Mouse (Mus musculus) left cerebral cortex, adult 2 months (tissue): ENCODE measurements around the gene Scarb1. TPM values are rescaled to one million over a fixed set of nuclear protein-coding genes. Genes with fewer than 3 reads are reported as not detected.

Experiments
- DNase-seq, 2 experiments: peaks; one replicate each; pipeline ENCODE4 v3.0.0; 2021 to 2022; ENCODE audit warnings: low spot score in 2 of 2, mixed read lengths in 1 of 2; ENCODE audit errors: extremely low spot score in 1 of 2
- H3K27ac ChIP-seq: fragments of 200-600 bp; 2 replicates; pipeline ENCODE4 v1.8.1; 2022
- H3K4me3 ChIP-seq: fragments of 200-600 bp; 2 replicates; pipeline ENCODE4 v1.8.1; 2022
- CTCF ChIP-seq: fragments of 200-600 bp; IDR thresholded peaks from 2 replicates; pipeline ENCODE4 v1.8.1; 2022; ENCODE audit warnings: antibody characterized with exemption, mild to moderate bottlenecking, moderate library complexity
- intact Hi-C: fragments of 180-260 bp; cut with DNase I; formaldehyde crosslinking; loops from one replicate; pipeline ENCODE4 v1.15.1; 2025
- total RNA-seq, 2 experiments: library from RNA; stranded (reverse); gene quantifications; 2 replicates each; pipeline ENCODE4 v1.2.3; 2021

The Scarb1 gene
- total RNA-seq, 2 experiments from 2014 or later, result 24.4 to 29.6 TPM

DNA sequence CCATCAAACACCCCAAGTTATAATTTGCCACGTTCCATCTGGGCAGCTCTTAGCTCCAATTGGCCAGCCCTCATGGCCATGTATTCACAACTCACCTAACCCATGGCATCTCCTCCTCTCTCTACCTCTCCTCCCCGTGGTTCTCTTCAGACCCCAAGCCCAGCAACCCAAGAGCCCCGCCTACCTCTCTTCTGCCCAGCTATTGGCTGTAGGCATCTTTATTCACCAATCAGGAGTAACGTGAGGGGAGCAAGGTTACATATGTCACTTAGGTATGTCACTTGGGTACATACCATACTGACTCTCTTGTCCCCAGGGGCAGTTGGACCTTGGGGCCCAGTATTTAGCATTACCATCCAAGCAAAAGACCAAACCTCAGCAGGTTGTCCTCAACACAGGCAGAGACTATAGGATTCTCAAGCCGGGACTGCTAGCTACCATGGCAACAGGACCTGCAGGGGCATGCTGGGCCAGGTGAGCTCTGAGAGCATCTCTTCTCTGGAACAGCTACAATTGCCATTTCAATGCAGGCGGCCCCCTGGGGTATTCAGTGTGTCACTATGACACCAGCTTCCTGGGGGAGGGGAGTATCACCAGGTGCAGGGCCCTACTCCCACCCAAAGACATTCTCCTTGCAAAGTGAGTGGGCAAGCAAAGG, 100.6 kb downstream of the Scarb1 start:
- intact Hi-C loops, result no loop called here
- no peak for DNase-seq
- no peak for TF ChIP-seq CTCF
- no peak overlapping the region for H3K4me3 ChIP-seq
- H3K27ac ChIP-seq, result no peak overlapping the region

DNA sequence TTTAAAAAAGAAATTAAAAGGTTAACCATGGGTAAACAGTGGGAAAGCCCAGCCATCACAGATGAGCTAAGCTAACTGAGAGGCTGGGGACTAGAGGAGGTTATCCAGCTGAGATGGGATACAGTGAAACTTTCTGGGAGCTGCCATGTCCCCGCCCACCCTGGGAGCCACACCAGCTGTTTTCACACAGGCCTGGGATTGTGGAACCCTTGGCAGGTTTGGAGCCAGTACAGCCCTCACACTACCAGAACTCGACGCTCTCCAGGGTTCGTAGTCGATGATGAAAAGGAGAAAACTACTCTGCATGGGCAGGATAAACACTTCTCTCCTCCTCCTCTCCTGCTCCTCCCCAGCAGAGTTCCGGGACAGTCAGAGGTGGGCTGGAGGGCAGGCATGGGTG, 105.0 kb downstream of the Scarb1 start:
- DNase-seq, result no peak
- intact Hi-C loops, result no loop called here

DNA sequence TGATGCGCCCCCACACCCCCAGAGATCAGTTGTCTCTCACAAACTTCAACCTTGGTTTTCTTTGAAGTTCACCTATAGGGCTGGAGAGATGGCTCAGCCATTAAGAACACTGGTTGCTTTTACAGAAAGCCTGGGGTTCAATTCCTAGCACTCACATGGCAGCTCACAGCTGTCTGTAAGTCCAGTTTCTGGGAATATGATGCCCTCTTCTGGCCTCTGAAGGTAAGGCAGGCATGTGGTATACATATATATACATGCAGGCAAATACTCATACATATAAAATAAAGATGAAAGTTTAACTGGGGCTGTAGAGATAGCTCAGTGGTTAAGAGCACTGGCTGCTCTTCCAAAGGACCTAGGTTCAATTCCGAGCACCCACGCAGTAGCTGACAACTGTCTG, 105.5 kb downstream of the Scarb1 start:
- intact Hi-C loops, result no loop called here
- no peak overlapping the region for H3K27ac ChIP-seq
- H3K4me3 ChIP-seq, result no peak overlapping the region
- TF ChIP-seq CTCF, result peak; percentile 40
- no peak for DNase-seq

More for the DNA sequence above, 105.0 kb downstream of the Scarb1 start:
- Histone ChIP-seq H3K27ac (no peak overlapping the region), H3K4me3 (no peak overlapping the region)
- TF ChIP-seq CTCF, result no peak

DNA sequence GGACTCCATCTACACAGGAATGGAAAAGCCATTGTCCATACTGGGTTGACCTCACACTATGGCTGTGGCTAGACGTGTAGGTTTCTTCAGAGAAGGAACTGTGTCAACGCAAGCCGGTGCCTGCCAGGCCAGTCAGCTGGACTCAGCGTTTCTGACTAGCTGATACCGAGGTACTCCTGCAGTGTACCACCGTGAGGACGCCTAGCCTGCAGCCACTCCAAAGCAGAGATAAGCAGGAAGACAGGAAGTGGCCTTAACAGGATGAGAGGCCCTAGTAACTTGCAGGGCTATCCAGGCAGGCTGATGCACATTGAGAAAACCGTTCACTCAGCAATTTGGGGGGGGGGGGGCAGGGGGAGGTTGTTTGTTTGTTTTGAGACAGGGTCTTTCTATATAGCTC, 106.5 kb downstream of the Scarb1 start:
- no peak for TF ChIP-seq CTCF

GRCm38 (mm10) chr5:125233478-125233877, 107.4 kb downstream of the Scarb1 start:
- TF ChIP-seq CTCF, result no peak
- no peak overlapping the region for H3K27ac ChIP-seq
- intact Hi-C loops, result no loop called here
- H3K4me3 ChIP-seq, result no peak overlapping the region
- DNase-seq, result no peak

More for the DNA sequence above, 106.5 kb downstream of the Scarb1 start:
- H3K27ac ChIP-seq, result no peak overlapping the region
- intact Hi-C loops, result no loop called here
- no peak for DNase-seq
- H3K4me3 ChIP-seq, result no peak overlapping the region

DNA sequence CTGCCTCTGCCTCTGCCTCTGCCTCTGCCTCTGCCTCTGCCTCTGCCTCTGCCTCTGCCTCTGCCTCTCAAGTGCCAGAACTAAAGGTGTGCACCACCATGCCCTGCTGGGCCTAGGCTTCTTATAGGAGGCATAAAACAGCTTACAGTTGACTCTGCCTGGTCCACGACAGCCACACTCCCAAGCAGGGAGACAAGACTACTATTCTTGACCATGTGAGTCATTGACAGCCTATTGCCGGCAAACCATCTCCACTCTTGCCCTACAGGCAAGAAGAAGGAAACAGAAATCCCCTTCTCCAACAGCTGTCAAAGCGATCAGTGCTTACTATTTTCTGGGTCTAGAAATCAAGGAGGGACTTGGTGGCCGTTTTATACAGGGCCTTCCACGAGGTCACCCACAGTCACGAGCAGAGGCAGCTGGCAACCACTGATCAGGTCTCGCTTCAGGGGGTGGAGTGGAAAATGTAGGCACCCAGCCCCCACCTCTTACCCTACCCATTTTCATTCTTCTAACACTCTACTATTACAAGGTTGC, 108.4 kb downstream of the Scarb1 start:
- Histone ChIP-seq H3K27ac (no peak overlapping the region), H3K4me3 (no peak overlapping the region)
- intact Hi-C loops, result no loop called here
- no peak for DNase-seq
- TF ChIP-seq CTCF, result no peak

- H3K4me3 ChIP-seq, result no peak overlapping the region
- intact Hi-C loops, result no loop called here
These were observed 110.4 kb downstream of the Scarb1 start for GRCm38 (mm10) chr5:125230463-125230862.

GRCm38 (mm10) chr5:125229097-125229496, 111.8 kb downstream of the Scarb1 start:
- no peak for DNase-seq
- intact Hi-C loops, result no loop called here
- no peak overlapping the region for H3K4me3 ChIP-seq
- TF ChIP-seq CTCF, result no peak
- H3K27ac ChIP-seq, result peak overlapping the region; percentile 50

More at GRCm38 (mm10) chr5:125230463-125230862, 110.4 kb downstream of the Scarb1 start:
- no peak for DNase-seq
- TF ChIP-seq CTCF, result no peak
- no peak overlapping the region for H3K27ac ChIP-seq

DNA sequence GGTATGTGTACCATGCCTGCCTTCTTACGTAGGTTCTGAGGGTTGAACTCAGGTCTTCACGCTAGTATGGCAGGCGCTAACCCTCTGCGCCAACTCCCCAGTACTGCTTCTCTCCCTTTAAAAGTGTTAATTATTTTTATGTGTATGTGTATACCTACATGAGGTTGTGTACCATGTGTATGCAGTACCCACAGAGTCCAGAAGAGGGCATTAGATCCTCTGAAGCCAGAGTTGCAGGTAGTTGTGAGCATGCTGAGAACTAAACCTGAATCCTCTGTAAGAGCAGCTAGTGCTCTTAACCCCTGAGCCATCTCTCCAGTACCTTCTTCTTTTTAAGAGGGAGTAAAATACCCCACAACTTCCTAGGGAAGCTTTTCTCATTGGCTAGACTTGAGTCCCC, 113.2 kb downstream of the Scarb1 start:
- TF ChIP-seq CTCF, result peak; percentile 23
- no peak for DNase-seq
- intact Hi-C loops, result no loop called here
- Histone ChIP-seq H3K4me3 (no peak overlapping the region), H3K27ac (no peak overlapping the region)

Other genes with a start within 250 kb of the Scarb1 start
- 100 to 1,000 TPM; 228 to 270 TPM for gene Ncor2, start 161.9 kb downstream of the Scarb1 start, total RNA-seq
- under 1 TPM; 0.28 to 0.48 TPM for gene Gm10382, start 48.2 kb upstream of the Scarb1 start, total RNA-seq
- gene Ubc, start 49.1 kb upstream of the Scarb1 start, total RNA-seq, result 100 to 1,000 TPM; 846 to 851 TPM
- gene Dhx37, start 93.0 kb upstream of the Scarb1 start, total RNA-seq, result 10 to 100 TPM; 12.2 to 12.7 TPM
- 10 to 100 TPM; 95.2 to 95.6 TPM for gene Bri3bp, start 100.5 kb upstream of the Scarb1 start, total RNA-seq
- gene Aacs, start 134.7 kb upstream of the Scarb1 start, total RNA-seq, result 10 to 100 TPM; 43.7 to 48.0 TPM
- 100 to 1,000 TPM; 135 to 141 TPM for gene Tmem132b, start 190.7 kb upstream of the Scarb1 start, total RNA-seq